Mouse (Mus musculus): Measurements from ENCODE around the gene Rps28.
"Not testable (repeated sequence)": the region's sequence is repeated elsewhere in the genome, so short reads cannot be mapped to it uniquely, and the experiment has no call there.

The Rps28 gene

DNA sequence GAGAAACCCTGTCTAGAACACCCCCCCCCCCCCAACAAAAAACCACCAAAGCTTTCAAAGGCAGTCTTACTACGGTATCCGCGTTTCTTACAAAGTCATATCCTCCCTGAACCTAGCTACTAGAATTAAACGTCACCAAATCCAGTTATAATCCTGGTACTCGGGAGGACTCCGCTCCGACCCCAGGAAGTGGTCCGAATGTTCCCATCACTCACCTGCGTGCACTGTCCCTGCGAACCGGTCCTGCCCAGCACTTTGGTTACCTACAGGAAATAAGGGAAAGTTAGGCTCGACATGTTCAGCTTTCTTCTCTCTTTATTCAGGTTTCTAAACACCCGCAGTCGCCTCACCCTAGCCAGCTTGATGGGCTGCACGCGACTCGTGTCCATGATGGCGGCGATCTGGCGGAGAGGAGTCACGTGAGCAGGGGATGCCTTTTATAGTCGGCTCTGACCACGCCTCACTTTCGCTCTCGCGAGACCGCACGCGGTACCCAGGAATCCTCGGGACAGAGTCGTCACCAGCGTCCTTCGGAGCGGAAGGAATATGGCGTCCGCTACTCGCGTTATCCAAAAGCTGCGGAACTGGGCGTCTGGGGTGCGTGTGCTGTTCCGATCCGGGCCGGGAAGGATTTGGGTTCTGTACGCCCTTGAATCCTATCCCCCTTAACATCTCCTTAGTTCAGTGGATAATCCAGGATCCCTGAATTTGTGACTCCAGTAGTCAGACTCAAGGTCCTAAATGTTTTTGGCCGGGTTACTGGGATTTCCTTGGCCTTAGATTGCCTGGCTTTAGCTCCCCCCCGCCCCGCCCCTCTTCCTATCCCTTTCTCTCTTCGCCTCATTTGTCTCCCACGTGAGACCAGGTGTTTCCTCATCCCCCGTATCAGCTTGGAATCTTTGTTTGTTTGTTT lies at the start of gene Rps28, which contains the start of gene Ndufa7:
Gene Rps28, minus strand, starts transcription at position 479 of the 913 bp plus-strand sequence.
Gene Ndufa7, plus strand, starts transcription at position 489 of the 913 bp plus-strand sequence.
- DNase-seq, result peak; percentile 97

DNA sequence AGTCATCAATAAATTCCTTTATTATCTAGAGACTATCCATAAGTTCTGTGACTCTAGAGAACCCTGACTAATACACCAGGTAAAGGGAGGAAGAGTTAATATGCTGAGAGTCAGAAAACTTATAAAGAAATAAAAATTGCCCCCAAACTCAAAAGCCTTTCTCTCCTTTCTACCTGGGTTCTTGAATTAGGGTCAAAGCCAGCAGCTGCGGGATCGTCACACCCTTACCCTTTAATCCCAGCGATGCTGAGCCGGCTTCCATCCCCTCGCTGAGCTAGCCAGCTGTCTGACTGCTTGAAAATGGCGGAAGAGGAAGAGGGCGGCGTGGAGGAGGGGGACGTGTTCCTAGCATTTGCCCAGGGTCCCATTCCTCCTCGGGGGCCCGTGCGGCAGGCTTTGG lies 49.2 kb upstream of the Rps28 start, which contains the start of gene Gm7029:
Gene Gm7029, plus strand, starts transcription at position 301 of the 400 bp plus-strand sequence.
- DNase-seq, result not testable (repeated sequence)

DNA sequence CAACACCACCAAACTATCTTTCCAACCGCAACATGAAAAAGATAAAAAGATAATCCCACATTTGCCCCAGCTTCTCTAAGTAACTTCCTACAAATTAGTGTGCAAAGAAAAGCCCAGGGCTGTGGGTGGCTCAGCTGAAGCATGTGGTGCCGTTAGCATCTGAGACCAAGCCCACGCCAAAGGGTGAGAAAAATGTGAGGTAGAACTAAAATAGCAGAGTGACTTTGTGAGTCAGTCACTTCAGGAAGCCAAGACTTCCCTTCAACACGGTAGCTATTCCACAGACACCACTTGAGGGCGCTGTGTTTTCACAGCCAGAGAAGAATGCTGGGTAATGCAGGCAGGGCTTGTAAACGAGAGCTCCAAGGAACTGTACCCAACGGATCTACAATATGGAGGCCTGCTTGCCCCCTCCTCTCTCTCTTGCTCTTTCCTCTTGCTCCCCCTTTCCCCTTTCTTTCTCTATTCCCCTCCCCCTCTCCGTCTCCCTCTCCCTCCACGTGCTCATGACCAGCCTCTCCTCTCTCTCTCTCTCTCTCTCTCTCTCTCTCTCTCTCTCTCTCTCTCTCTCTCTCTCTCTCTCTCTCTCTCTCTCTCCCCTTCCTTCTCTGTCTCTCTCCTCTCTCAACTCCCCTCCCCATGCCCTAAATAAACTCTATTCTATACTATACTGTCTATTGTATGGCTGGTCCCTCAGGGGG lies 41.1 kb upstream of the Rps28 start:
- no peak for DNase-seq

GRCm38 (mm10) chr17:33857816-33858215 lies 33.5 kb upstream of the Rps28 start:
- DNase-seq, result no peak

- DNase-seq, result no peak
Observed at GRCm38 (mm10) chr17:33851331-33851730, 27.0 kb upstream of the Rps28 start.

DNA sequence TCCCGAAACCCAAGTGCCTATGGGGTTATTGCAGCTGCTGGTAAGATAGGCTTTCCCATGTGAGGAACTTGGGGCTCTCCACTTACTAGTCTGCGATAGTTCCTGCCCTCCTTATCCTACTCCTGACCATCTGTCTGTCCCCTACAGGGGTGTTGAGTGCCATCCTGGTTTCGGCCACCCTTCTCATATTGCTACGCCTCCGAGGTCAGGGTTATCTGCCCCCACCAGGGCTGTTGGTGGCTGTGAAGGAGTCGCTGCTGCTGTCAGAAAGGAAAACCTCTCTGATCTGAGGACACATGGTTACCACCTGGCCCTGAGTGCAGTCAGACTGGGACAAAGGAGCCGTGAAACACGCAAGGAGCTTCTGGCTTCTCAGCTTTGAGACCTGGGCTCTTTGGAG lies 23.8 kb upstream of the Rps28 start:
- DNase-seq, result no peak

DNA sequence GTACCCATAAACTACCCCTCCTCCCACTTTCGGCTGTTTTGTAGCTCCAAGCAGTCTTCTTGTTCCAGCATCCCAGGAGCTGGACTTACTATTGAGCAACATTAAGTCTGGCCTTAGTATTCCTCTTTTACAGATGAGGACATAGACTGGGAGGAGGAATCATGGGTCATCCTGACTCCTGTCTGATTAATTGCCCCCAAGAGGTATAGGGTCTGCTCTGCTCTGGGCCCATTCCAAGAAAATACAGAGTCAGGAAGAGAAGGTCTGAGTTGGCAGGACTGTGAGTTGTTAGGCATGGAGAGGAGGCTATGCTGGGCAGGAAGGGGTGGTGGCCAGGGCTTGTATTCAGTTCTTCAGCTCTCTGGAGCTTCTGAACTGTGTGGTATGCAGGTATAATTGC lies 19.8 kb upstream of the Rps28 start:
- DNase-seq, result no peak

DNA sequence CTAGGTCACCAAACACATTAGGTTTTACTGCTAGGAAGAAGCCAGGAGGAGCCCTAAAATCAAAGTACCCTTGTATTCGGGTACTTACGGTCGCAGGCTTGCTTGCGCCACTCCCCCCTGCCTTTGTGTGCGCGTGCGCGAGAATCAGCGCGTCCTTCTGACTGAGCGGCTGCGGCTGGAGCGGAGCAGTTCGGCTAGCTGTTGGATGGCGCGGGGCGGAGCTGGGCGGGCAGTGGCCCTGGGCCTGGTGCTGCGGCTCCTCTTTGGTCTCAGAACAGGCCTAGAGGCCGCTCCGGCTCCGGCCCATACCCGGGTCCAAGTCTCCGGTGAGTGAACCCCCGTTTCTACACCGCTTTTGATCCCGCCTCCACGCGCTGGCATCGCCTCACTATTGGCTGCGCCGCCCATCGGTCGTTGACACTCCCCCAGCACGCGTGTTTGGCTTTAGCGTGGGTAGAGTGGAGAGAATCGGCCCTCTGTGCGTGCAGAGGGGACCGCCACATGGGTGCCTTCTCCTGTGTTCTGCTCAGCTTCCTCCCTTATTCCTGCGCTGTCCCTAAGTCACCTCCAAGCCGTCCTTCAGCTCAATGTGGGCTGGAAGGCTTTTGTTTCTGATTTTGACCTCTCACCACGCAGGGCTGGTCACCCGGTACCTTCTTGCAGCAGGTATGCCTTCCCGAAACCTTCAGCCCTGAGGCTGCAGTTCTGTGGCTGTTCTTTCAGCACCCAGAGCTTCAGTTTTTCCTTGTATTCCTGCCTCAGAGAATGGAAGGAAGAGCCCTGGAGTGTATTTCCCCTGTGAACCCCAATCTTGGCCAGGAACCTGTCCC lies 18.8 kb upstream of the Rps28 start, which contains the start of gene Cd320:
Gene Cd320, plus strand, starts transcription at position 126 of the 830 bp plus-strand sequence.
- DNase-seq, result peak; percentile 93

GRCm38 (mm10) chr17:33829561-33829960 lies 5.2 kb upstream of the Rps28 start:
- DNase-seq, result no peak

DNA sequence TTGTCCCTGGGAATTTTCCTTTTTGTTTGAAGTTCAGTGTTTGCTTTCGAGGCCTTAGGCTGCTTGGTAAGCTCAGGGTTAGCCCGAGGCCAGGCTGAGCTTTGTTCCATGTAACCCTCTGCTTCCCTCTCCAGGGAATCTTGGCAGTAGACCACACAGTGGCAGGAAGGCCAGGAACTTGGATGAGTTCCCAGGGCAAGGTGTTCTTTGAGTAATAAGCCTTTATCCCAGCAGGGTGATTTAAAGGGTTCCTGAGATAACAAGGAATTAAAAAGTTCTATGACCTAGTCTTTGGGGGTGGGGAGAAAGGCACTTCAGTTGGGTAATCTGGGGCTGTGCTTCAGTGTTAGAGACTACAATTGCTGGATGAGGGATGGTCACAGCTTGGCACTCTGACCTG lies 4.5 kb upstream of the Rps28 start:
- DNase-seq, result peak; percentile 77

GRCm38 (mm10) chr17:33826850-33827249 lies 2.5 kb upstream of the Rps28 start:
- peak; percentile 71 for DNase-seq

DNA sequence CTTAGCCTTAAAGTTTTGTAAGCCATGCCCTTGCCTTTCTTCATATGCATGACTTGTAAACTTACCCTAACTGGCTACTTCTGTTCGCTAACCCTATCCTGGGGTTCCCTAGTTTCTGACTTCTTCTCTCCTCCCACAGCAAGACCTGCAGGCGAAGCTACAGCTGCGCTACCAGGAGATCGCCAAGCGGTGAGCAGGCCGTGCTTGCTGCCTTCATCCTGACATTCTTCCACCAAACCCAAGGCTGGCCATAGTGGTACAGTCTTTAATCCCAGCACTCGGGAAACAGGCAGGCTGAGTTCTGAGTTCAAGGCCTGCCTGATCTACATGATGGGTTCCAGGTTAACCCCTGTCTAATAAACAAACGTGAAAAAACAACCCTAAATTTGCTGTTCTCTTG lies 1.1 kb upstream of the Rps28 start:
- no peak for DNase-seq

- not testable (repeated sequence) for DNase-seq
Observed at GRCm38 (mm10) chr17:33824997-33825330, 602 bp upstream of the Rps28 start.

- DNase-seq, result not testable (repeated sequence)
Observed at GRCm38 (mm10) chr17:33823171-33823570, 1.2 kb downstream of the Rps28 start.

DNA sequence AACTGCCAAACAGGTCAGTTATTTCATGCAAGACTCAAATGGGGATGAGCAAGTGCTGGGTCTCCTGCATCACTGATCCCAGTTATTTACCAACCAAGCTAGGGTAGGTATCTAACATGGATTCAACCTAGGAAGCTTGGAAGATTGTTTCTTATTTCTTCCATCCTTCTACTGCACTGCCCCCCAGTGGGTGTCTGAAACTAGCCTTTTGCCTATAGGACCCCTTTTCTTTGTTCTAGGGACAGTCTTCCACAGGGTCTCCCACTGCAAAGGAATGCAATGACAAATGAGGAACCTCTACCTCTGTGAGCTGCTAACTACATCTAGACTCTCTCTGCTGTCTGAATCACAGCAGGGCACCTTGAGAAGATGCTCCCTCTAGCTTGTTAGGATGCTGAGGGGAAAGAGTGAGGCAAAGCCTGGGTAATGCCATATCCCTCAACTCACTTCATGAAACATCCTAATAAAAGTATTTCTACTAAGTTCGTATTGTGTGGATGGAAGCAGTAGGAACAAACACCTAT lies 1.9 kb downstream of the Rps28 start:
- no peak for DNase-seq

- no peak for DNase-seq
Observed at GRCm38 (mm10) chr17:33817969-33818643, 6.3 kb downstream of the Rps28 start.

DNA sequence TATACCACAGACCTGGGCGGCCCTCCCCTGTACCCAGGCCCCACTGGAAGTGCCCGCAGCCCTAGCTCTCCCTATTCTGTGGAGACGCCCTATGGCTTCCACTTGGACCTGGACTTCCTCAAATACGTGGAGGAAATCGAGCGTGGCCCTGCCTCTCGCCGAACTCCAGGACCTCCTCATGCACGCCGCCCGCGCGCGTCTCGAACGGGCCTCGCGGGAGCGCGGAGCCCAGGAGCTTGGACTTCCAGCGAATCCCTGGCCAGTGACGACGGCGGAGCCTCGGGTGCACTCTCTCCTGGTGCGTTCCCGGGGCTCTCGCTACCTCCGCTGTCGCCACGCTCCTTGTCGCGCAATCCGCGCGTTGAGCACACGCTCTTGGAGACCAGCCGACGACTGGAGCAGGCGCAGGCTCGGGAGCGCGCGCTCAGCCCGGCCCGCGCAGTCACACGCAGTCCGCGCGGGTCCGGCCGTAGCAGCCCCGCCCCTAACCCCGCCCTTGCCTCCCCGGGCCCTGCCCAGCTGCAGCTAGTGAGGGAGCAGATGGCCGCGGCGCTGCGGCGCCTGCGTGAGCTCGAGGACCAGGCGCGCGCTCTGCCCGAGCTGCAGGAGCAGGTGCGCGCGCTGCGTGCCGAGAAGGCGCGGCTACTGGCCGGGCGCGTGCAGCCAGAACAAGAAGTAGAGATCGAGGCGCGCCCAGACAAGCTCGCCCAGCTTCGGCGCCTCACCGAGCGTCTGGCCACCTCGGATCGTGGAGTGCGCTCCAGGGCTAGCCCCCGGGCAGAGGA lies 7.0 kb downstream of the Rps28 start:
- peak; percentile 96 for DNase-seq

DNA sequence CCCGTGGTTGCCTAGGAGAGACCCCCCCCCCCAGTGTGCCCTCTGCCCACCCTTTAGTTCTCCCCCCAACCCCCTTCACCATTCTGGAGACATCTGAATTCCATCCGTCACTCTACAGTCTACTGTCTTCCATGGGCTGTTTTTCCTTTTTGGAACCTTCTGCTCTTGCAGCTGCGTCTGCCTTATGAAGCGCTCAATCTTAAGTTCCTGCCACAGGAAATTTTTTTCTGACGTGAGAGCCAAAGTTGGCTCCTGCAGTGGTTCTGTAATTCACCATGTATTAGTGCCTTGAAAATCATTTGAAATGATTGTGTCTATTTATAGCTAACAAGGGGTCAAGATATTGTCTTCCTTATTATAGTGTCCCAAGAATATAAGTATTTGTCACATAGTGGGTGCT lies 7.8 kb downstream of the Rps28 start:
- peak; percentile 46 for DNase-seq

DNA sequence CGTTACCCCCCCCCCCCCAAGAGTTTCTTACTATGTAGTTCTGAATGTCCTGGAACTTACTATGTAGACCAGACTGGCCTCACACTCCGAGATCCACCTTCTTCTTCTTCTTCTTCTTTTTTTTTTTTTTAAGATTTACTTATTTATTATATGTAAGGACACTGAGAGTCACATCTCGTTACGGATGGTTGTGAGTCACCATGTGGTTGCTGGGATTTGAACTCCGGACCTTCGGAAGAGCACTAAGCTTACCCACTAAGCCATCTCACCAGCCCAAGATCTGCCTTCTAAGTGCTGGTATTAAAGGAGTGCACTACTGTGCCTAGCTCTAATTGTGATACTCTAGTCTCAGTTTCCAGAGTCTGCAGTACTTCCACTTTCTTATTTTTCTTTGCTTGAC lies 9.0 kb downstream of the Rps28 start:
- no peak for DNase-seq

- no peak for DNase-seq
Observed at GRCm38 (mm10) chr17:33812990-33813389, 11.4 kb downstream of the Rps28 start.

DNA sequence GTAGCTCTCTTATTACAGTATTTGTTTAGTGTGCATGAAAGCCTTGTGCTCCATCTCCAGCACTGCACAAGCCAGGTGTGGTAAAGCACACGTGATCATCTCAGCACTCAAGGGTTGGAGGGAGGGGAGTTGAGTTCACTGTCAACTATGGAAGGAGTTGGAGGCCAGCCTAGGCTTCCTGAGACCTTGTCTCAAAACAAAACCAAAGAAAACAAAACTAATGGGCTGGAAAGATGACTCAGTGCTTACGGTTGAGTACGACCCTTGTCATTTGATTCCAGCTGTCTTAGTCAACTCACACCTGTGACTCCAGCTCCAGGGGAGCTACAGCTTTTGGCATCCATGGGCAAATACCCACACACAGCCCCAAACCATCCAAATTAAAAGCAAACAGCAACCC lies 11.9 kb downstream of the Rps28 start:
- DNase-seq, result no peak

Data from cerebellum, adult 9-11 months (tissue).